Mouse (Mus musculus): ENCODE results near the gene Cd302.

GRCm38 (mm10) chr2:60210821-60211220 lies 73.5 kb downstream of the Cd302 start:
- TF ChIP-seq POLR2A (IDR thresholded peaks at IDR 0.05; ENCODE audit: insufficient read length, low read depth) (no peak), USF1 (IDR thresholded peaks at IDR 0.05; ENCODE audit: low read depth) (no peak), TCF12 (IDR thresholded peaks at IDR 0.05; ENCODE audit: insufficient read depth, poor library complexity, severe bottlenecking) (no peak)
